ENCODE assay signal across 23 mouse cellular contexts in genomic region chr9:99127578-99127977, GRCm38 (mm10).
"Had no signal": no experiment of that assay in that cellular context is flagged by ENCODE, and none has a peak within 500 bp of the region (broad histone marks: within the 10 kb centered on the region; RNA-seq: fewer than 3 reads in every experiment).

No protein-coding gene starts in this region.

- H3K27me3 ChIP-seq: liver, embryonic 15.5 days; lung, embryonic 15.5 days; megakaryocyte, embryonic 14.5 days; midbrain, embryonic 12.5 days; neural tube, embryonic 13.5 days; neural tube, embryonic 15.5 days had no signal

- H3K4me2 ChIP-seq: liver, embryonic 15.5 days; lung, embryonic 15.5 days; midbrain, embryonic 12.5 days; neural tube, embryonic 13.5 days; neural tube, embryonic 15.5 days had no signal

- H3K27ac ChIP-seq: liver, embryonic 15.5 days; lung, embryonic 15.5 days; macrophage; midbrain, embryonic 10.5 days; midbrain, embryonic 12.5 days; neural tube, embryonic 13.5 days; neural tube, embryonic 15.5 days had no signal

- H3K4me1 ChIP-seq: midbrain, embryonic 12.5 days; neural tube, embryonic 13.5 days; neural tube, embryonic 15.5 days had no signal

- H3K9me3 ChIP-seq: liver, embryonic 15.5 days; lung, embryonic 15.5 days; megakaryocyte, embryonic 14.5 days; midbrain, embryonic 10.5 days; midbrain, embryonic 12.5 days; neural tube, embryonic 13.5 days; neural tube, embryonic 15.5 days had no signal

- H3K9ac ChIP-seq: liver, embryonic 15.5 days; liver, postnatal 0 days; lung, embryonic 15.5 days; midbrain, embryonic 12.5 days; neural tube, embryonic 13.5 days; neural tube, embryonic 15.5 days had no signal

- DNase-seq: liver, postnatal 0 days; lung, adult 2 months; lung, postnatal 14 days; lung, postnatal 36 days; midbrain, embryonic 14.5 days; retina, postnatal 1 day; right cerebral cortex, adult 18-20 months; right cerebral cortex, postnatal 25 days; right cerebral cortex, postnatal 4 days; spleen, adult 18-20 months; thymus, adult 18-20 months; thymus, postnatal 14 days; thymus, postnatal 4 days had no signal

- ATAC-seq: liver, postnatal 0 days; midbrain, embryonic 16.5 days had no signal

- H3K36me3 ChIP-seq: liver, embryonic 15.5 days; lung, embryonic 15.5 days; midbrain, embryonic 10.5 days; midbrain, embryonic 12.5 days; neural tube, embryonic 13.5 days; neural tube, embryonic 15.5 days had no signal

- H3K4me3 ChIP-seq: liver, embryonic 15.5 days; lung, embryonic 15.5 days; megakaryocyte, embryonic 14.5 days; midbrain, embryonic 10.5 days; midbrain, embryonic 12.5 days; myocyte; neural tube, embryonic 13.5 days; neural tube, embryonic 15.5 days had no signal
